Mouse (Mus musculus) ovary, postnatal 36 days (tissue): Measurements from ENCODE around the gene Adrm1.
A peak's percentile ranks its signal among the peaks of the same experiment; 100 is the strongest.

Source experiments
- DNase-seq: peaks from one replicate; pipeline ENCODE4 v3.0.0; 2022; ENCODE audit warnings: low spot score, mixed read lengths

Gene Adrm1

DNA sequence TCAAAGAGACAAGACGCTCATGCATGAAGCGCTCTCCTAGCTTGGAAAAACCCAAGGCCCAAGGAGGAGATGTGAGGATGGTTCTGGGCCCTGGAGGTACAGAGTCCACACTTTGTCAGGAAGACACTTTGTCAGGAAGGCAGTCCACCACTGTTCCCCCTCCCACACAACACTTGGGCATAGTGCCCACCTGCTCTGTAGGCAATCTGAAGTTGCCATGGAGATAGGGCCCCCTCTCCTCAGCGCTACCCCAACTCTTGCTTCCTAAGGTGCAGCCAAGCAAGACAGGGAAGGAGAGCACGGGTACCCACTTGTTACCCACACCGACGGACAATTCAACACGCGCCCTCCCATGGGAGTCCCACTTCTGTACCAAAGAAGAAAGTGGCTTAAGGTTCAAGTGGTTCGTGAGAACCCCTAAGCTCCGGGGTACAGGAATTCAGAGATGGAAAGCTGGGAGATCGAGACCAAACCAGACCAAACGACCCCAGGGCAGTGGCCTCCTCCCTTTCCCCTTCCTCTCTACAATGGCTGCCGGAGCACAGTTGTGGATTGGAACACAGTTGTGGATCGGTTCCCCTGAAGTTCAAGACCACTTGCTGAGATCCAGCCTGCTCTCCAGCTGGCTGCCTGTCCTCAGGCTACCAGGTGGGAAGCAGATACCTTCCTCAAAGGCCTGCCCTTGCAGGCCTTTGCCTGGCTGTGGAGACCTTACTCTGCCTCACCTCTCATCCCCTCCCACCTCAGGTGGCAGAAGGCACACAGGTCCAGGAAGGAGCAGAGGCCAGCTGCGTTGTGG lies 48.1 kb downstream of the Adrm1 start:
- no peak for DNase-seq

DNA sequence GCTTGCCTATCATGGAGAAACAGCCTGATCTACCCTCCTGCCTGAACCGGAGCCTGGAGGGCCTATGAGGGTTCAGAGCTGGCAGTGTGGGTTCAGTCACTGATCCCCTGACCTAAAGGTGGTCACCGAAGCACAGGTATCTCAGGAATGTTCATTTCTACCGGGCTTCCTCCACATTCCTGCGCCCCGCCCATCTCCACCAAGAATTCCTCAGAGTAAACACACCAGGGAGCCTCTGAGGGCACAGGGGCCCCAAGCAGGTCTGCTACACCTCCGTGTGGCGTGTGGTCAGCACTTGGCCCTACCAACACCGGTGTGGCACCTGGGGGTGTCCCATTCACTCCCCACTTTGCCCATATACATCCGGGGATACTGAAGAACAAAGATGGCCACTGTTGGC lies 48.9 kb downstream of the Adrm1 start:
- DNase-seq = peak; percentile 6

DNA sequence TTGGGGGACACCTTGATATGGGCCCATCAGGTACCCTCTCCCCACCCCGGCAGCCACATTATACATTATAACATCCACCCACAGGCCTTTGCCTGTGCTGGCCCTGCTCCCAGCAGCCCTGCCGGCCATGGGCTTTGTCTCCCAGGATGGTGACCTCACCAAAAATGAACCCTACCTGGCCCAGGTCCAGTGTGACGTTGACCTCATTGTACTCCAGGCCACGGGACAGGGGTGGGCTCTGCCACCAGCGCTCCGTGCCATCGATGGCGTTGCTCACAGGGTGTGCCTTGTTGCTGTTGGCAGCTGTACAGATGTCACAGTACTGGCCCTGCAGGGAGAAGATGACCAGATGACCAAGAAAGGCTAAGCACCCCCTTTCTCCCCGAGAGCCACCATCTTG lies 49.8 kb downstream of the Adrm1 start:
- no peak for DNase-seq

DNA sequence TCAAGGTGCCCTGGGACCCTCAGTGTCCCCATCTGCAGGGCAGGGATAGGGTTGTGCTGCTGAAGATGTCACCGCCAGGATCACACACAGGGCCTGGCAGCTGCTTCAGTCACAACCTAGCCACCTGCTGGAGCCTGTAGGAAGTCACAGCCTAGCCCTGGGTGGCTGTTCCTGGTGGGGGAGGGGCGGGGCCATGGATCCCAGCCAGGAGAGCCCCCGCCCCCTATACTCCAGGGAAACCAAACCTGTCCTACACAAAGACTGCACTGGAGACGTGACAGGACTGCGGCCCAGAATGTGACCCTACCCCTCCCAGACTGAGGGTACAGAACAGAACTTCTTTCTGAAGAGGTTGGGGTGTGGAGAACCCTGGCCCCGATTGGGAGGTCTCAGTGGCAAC lies 51.0 kb downstream of the Adrm1 start:
- DNase-seq = no peak

DNA sequence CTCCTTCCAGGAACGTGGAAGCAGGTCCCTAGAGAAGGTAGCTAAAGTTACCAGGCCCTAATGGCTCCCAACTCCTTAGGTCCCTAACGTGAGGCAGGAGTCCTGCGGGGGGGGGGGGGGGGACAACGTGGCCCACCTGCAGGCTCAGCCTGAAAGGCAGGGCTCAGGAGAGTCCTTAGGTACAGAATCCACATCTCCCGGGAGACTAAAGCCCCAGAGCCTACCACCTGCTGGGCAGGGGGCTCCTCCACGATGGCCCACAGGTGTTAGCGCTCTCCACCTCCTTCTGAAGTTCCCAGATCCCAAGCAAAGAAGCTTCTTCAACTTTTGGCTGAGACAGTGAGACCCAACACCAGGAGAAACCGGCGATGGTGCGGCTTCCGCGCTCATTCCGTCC lies 53.4 kb downstream of the Adrm1 start:
- DNase-seq = no peak

DNA sequence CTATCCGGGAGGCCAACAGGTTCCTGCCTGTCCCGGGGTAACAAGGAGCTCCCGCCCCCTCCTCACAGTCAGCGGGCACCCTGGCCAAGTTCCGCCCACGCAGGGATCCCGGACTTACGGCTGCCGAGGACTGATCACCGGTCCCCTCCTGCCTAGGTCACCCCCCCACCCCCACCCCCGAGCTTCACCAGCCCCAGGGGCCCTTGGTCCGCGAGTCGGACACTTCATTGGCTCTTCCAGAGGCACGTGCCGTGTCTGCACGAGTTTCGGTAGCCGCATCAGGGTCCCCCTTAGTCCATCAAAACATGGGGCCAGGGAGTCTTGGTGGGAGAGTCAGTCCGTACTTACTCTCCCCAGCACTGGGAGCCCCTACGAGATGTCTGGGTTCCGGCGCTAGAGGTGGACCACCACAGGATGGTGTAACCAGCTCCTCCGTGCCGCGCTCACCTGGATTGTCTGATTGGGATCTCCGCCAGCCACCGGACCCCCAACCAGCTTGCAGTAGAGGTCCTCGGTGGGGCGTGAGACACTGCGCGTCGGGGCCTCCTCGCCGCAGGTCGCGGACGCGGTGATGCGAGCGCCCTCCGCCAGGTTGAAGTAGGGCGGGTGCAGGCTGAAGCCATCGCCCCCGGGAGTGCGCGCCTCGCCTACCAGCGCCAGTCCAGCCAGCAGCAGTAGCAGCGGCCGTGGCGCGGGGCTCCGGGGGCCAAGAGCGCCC lies 53.9 kb downstream of the Adrm1 start:
- no peak for DNase-seq
